Mouse (Mus musculus) forebrain, embryonic 16.5 days (tissue): Measurements from ENCODE around the gene Kank4. TPM values are rescaled to one million over a fixed set of nuclear protein-coding genes. Genes with fewer than 3 reads are reported as not detected.
A peak's percentile ranks its signal among the peaks of the same experiment; 100 is the strongest.
"Not testable (repeated sequence)": the region's sequence is repeated elsewhere in the genome, so short reads cannot be mapped to it uniquely, and the experiment has no call there.

ENCODE experiments used
- ATAC-seq: fragments of 200-750 bp; cut with Nextera tagmentation; 2 replicates; pipeline ENCODE4 v1.8.0; 2017; ENCODE audit warnings: mild to moderate bottlenecking, moderate library complexity
- H3K27ac ChIP-seq: fragments of 300-500 bp; sonication (generic); 2 replicates; pipeline ENCODE4 v1.5.1; 2014; ENCODE audit warnings: low read length, control low read depth
- H3K27me3 ChIP-seq: fragments of 300-500 bp; sonication (generic); replicated peaks from 2 replicates; pipeline ENCODE4 v1.6.1; 2014; ENCODE audit warnings: low read length; ENCODE audit not compliant: control insufficient read depth, insufficient read depth
- H3K36me3 ChIP-seq: fragments of 300-500 bp; sonication (generic); 2 replicates; pipeline ENCODE4 v1.6.1; 2014; ENCODE audit not compliant: control insufficient read depth, insufficient read depth
- H3K4me1 ChIP-seq: fragments of 300-500 bp; sonication (generic); replicated peaks from 2 replicates; pipeline ENCODE4 v1.6.1; 2014; ENCODE audit warnings: low read length; ENCODE audit not compliant: control insufficient read depth, insufficient read depth
- H3K4me2 ChIP-seq: fragments of 300-500 bp; sonication (generic); 2 replicates; pipeline ENCODE4 v1.6.1; 2014; ENCODE audit warnings: mild to moderate bottlenecking, low read length, control low read depth
- H3K4me3 ChIP-seq: fragments of 300-500 bp; sonication (generic); replicated peaks from 2 replicates; pipeline ENCODE4 v1.5.1; 2014; ENCODE audit warnings: mild to moderate bottlenecking, low read length, control low read depth
- H3K9ac ChIP-seq: fragments of 300-500 bp; sonication (generic); replicated peaks from 2 replicates; pipeline ENCODE4 v1.6.1; 2014; ENCODE audit warnings: low read depth, low read length, control low read depth
- H3K9me3 ChIP-seq: fragments of 300-500 bp; sonication (generic); 2 replicates; pipeline ENCODE4 v1.6.1; 2016; ENCODE audit warnings: low read length; ENCODE audit not compliant: control insufficient read depth
- WGBS: fragments of 180-500 bp; shearing (Covaris S2); extraction: QIAGEN DNeasy Blood & Tissue Kit; methylation state at CpG from one replicate; pipeline ENCODE4 v1.1.7; 2014; 5-methylcytosine and 5-hydroxymethylcytosine counted together
- polyA plus RNA-seq: library from polyadenylated mRNA; unstranded; fragments of >200 nt; fragmentation: Nextera tagmentation; extraction: Ambion mirVana; gene quantifications from 2 replicates; pipeline ENCODE4 v1.2.1, GENCODE M21; 2015

The Kank4 gene
- polyA plus RNA-seq, 1 experiment from 2014 or later, result 0.46 TPM

DNA sequence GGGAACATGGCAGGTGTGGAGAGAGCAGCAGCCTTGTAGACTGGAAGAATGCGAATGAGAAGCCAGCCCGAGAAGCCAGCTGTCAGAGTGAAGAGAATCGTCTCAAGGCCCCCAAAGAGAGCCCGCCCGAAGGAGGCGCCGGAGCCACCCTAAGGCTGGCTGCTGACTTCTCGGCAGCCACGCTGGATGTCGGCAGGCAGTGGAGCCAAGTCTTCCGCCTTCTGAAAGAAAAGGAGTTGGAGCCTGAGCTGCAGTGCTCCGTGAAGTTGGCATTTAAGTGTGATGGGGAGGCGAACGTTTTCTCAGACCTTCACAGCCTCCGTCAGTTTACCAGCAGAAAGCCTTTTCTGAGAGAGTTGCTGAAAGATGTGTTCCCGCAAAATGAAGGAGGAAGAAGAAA, 83.7 kb downstream of the Kank4 start:
- WGBS, result 93% methylated on average over 16 of the region's 16 CpGs
- Histone ChIP-seq H3K27ac (no peak overlapping the region), H3K4me2 (no peak overlapping the region), H3K9me3 (no peaks in the 10 kb centered on the region), H3K4me3 (no peak overlapping the region), H3K9ac (no peak overlapping the region), H3K27me3 (peaks cover 5% of the 10 kb centered on the region; the same call in 1 of the 2 replicates), H3K4me1 (no peaks in the 10 kb centered on the region), H3K36me3 (no peaks in the 10 kb centered on the region)
- no peak for ATAC-seq

DNA sequence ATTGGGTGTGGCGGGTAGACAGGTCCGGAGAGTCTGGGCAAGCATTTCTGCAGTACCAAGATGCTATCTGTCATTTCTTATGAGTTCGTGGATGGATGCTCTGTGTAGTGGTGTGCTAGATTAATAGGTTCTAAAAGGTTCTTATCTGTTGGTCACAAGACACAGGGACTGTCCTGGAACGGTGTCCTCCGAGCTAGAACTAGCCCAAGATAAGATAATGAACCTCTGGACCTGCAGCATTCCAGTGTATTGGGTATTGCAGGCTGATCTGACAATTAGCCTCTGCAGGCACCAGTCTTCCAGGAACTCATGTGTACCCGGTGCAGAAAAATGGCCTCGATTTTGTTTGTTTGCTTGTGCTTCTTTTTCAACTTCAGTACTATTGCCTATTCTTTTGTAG, 88.6 kb downstream of the Kank4 start:
- Histone ChIP-seq H3K27ac (no peak overlapping the region), H3K36me3 (no peaks in the 10 kb centered on the region), H3K4me2 (no peak overlapping the region), H3K4me3 (no peak overlapping the region), H3K9ac (no peak overlapping the region), H3K9me3 (no peaks in the 10 kb centered on the region), H3K27me3 (peaks cover 21% of the 10 kb centered on the region), H3K4me1 (peaks cover 11% of the 10 kb centered on the region)
- ATAC-seq, result no peak
- 70% methylated on average over 7 of the region's 7 CpGs for WGBS

DNA sequence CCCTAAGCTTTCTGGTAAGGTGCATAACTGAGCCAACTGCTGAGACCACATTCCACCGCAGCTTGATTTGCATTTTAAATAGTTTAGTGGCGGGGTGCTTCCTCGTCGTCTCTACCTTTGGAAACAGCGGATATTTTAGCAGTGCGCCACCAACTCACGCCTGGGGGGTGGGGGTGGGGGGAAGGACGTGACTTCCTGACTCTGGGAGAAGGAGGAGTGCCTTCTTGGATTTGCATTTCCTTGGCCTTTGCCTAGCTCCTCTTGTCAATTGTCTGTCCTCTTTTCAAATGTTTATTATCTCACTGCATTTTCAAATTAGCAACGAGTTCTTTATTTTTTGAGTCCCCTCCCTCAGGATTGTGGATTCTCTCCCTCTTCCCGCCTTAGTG, 89.4 kb downstream of the Kank4 start:
- Histone ChIP-seq H3K9ac (no peak overlapping the region), H3K9me3 (no peaks in the 10 kb centered on the region), H3K27ac (no peak overlapping the region), H3K4me1 (peaks cover 11% of the 10 kb centered on the region), H3K4me3 (no peak overlapping the region), H3K27me3 (peaks cover 21% of the 10 kb centered on the region), H3K4me2 (peak overlapping the region; percentile 28), H3K36me3 (no peaks in the 10 kb centered on the region)
- no peak for ATAC-seq
- WGBS, result under 1% methylated on average over 10 of the region's 10 CpGs

DNA sequence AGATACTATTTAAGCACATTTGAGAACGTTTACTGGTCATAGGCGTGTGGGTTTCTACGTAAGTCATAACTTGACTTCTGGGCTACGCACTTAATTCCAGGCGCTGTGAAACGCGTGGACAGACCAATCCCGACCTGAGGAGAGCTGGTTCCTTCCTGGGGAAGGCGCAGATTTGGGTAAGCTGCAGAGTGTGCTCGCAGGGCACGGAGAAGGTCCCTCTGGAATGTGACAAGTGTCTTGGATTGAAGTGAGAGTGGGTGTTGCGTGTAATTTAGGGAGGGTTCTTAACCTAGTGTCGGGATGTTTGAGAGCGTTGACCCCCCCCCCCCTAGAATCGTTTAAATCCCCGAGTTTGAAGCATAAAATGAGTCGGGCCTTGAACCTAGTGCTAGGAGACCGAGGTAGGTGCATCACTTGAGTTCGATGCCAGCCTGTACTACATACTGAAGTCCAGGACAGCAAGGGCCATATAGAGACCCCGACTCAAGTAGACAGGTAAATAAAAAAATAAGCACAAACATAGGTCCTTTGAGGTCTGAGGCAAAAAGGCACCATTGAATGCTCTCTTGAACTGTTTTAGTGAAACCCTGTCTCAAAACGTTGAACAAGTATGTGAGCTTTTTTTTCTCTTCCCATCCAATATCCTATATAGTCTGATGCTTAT, 89.9 kb downstream of the Kank4 start:
- H3K36me3 ChIP-seq, result no peaks in the 10 kb centered on the region
- peaks cover 21% of the 10 kb centered on the region for H3K27me3 ChIP-seq
- H3K4me1 ChIP-seq, result peaks cover 11% of the 10 kb centered on the region
- 4% methylated on average over 21 of the region's 21 CpGs for WGBS
- H3K27ac ChIP-seq, result no peak overlapping the region
- H3K9ac ChIP-seq, result no peak overlapping the region
- H3K4me2 ChIP-seq, result peak overlapping the region; percentile 35
- no peak for ATAC-seq
- no peaks in the 10 kb centered on the region for H3K9me3 ChIP-seq
- H3K4me3 ChIP-seq, result peak overlapping the region; percentile 18

DNA sequence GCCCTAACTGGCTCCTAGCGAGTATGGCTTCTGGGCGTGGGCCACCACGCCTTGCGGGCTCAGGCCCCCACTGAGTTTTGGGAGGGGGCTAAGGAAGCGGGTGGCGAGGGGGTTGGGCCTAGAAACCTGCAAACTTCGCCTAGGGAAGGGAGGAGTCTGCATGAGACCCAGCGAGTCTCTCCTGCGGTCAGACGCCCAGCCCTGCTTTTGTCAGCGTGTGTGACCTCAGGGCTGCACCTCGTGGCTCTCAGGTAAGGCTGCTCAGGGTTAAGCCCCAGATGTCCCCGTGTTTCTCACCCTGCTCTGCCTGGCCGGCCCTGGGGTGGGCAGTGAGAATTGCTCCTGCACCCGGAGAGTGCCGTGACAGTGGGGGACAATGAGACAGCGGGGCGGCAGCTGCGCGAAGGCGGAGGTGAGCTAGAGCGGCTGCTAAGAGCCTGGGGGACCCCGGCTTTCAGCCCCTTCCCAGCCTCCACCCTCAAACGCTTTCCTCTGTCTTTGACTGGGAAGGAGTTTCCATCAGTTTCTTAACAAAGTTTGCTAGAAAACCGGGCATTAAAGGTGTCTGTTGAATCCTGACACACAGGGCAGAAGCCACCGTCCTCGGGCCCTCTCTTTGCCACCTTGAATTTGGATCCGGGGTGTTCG, 90.6 kb downstream of the Kank4 start, which contains the start of gene L1td1:
TSS of gene L1td1 (plus strand) at position 145 of the 648 bp plus-strand sequence.
- WGBS, result 5% methylated on average over 29 of the region's 29 CpGs
- H3K4me2 ChIP-seq, result peak within 1 kb of the TSS; percentile 35

DNA sequence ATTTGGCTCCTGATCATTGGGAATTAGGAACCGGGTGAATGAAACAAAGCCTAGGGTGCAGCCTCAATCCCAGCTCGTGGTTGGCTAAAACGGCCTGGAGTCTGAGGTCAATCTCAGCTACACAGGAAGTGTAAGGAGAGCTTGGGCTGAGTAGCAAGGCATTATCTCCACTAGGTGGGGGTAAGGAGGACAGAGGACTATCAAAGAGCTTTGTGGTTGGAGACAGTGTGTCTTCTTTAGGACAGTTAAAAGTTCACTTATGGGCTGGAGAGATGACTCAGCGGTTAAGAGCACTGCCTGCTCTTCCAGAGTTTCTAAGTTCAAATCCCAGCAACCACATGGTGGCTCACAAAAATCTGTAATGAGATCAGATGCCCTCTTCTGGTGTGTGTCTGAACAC, 91.9 kb downstream of the Kank4 start:
- no peak overlapping the region for H3K4me2 ChIP-seq
- WGBS, result 30% methylated on average over 4 of the region's 4 CpGs
- ATAC-seq, result no peak
- H3K4me3 ChIP-seq, result no peak overlapping the region
- no peaks in the 10 kb centered on the region for H3K9me3 ChIP-seq
- peaks cover 21% of the 10 kb centered on the region for H3K27me3 ChIP-seq
- no peak overlapping the region for H3K27ac ChIP-seq
- H3K9ac ChIP-seq, result no peak overlapping the region
- peaks cover 11% of the 10 kb centered on the region for H3K4me1 ChIP-seq
- H3K36me3 ChIP-seq, result no peaks in the 10 kb centered on the region

More for the DNA sequence above, 90.6 kb downstream of the Kank4 start, which contains the start of gene L1td1:
- no peaks in the 10 kb centered on the region for H3K9me3 ChIP-seq
- H3K36me3 ChIP-seq, result no peaks in the 10 kb centered on the region
- no peak within 1 kb of the TSS for H3K27ac ChIP-seq
- peak within 1 kb of the TSS; percentile 18 for H3K4me3 ChIP-seq
- peaks cover 21% of the 10 kb centered on the region for H3K27me3 ChIP-seq
- H3K4me1 ChIP-seq, result peaks cover 11% of the 10 kb centered on the region
- no peak for ATAC-seq
- no peak within 1 kb of the TSS; the same call in 1 of the 2 replicates for H3K9ac ChIP-seq

DNA sequence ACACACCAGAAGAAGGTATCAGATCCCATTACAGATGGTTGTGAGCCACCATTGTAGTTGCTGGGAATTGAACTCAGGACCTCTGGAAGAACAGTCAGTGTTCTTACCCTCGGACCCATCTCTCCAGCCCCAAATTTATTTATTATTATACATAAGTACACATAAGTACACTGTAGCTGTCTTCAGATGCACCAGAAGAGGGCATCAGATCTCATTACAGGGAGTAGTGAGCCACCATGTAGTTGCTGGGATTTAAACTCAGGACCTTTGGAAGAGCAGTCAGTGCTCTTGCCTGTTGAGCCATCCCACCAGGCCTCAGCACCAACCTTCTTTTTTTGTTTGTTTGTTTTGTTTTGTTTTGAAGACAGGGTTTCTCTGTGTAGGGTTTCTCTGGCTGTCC, 92.7 kb downstream of the Kank4 start:
- H3K4me2 ChIP-seq, H3K27ac ChIP-seq, H3K9ac ChIP-seq, H3K4me3 ChIP-seq, H3K36me3 ChIP-seq, ATAC-seq, H3K9me3 ChIP-seq: not testable (repeated sequence)
- peaks cover 11% of the 10 kb centered on the region for H3K4me1 ChIP-seq
- peaks cover 21% of the 10 kb centered on the region for H3K27me3 ChIP-seq
- WGBS, result 93% methylated on average over 1 of the region's 1 CpGs

DNA sequence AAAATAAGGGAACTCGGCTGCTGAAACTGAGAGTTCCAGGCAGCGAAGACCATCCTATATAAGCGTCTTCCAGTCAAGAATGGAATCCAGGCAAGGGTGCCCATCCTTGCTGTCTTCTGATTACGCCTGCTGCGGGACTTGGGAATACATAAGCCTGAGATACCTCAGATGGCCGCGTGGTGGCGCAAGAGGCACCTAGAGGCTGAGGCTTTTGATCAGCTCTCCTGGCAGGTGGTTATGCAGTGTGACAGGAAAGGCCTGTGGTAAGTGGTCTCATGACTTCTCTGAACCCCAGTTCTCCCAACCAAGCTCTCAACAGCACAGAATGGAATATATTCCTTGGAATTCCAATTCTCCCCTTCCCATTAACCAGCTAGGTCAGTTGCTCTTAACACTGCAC, 94.9 kb downstream of the Kank4 start:
- no peak overlapping the region for H3K27ac ChIP-seq
- 12% methylated on average over 8 of the region's 8 CpGs for WGBS
- peaks cover 8% of the 10 kb centered on the region for H3K27me3 ChIP-seq
- no peak overlapping the region for H3K4me3 ChIP-seq
- no peak overlapping the region for H3K9ac ChIP-seq
- peak; percentile 37; the same call in 1 of the 2 replicates for ATAC-seq
- H3K36me3 ChIP-seq, result no peaks in the 10 kb centered on the region
- H3K4me2 ChIP-seq, result no peak overlapping the region
- H3K4me1 ChIP-seq, result peaks cover 10% of the 10 kb centered on the region
- no peaks in the 10 kb centered on the region for H3K9me3 ChIP-seq

DNA sequence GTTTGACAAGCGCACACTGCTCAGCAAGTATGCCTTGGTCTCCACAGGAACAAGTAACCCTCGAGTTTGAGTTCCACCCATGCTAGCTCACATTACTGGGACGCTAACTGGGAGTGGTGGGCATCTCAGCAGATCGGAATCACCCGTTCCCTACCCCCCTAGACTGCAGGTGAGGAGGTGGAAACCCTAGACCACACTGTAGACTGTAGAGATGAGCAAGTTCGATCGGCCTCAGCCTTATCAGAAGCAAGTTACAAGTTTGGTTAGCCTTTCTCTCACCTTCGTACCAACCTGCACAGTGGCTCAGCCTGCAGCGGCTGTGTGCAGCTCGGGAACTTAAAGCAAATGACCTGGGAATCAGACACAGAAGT, 98.8 kb downstream of the Kank4 start:
- Histone ChIP-seq H3K36me3 (no peaks in the 10 kb centered on the region), H3K27ac (no peak overlapping the region), H3K9ac (no peak overlapping the region), H3K4me2 (no peak overlapping the region), H3K4me1 (no peaks in the 10 kb centered on the region), H3K4me3 (no peak overlapping the region), H3K9me3 (no peaks in the 10 kb centered on the region), H3K27me3 (no peaks in the 10 kb centered on the region)
- ATAC-seq, result no peak
- WGBS, result 81% methylated on average over 10 of the region's 10 CpGs
